Mouse (Mus musculus) MEL-GATA-1-ER (cell line): ENCODE data around the gene Ddhd1.
A peak's percentile ranks its signal among the peaks of the same experiment; 100 is the strongest.

Source experiments
- DNase-seq: peaks from one replicate; pipeline ENCODE4 v3.0.0-alpha.2; 2012; ENCODE audit warnings: low read depth; ENCODE audit errors: extremely low read depth

Gene Ddhd1

DNA sequence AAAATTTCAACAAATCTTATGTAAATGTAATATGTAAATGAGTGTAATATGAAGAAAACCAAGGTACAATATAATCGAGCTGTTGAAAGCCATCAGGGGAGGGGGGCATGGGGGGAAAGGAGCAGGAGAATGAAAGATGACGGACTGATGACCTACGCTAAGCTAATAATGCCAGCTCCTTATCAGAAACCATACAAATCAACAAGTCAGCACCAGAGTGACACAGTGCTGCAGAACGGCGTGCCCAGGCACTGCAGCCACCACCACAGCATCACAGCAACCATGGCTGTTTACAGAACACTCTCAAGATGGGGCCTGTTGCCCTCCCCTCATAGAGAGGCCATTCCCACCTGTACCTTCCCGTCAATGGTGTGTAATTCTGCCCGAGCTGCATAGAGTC, 10.8 kb downstream of the Ddhd1 start:
- no peak for DNase-seq

DNA sequence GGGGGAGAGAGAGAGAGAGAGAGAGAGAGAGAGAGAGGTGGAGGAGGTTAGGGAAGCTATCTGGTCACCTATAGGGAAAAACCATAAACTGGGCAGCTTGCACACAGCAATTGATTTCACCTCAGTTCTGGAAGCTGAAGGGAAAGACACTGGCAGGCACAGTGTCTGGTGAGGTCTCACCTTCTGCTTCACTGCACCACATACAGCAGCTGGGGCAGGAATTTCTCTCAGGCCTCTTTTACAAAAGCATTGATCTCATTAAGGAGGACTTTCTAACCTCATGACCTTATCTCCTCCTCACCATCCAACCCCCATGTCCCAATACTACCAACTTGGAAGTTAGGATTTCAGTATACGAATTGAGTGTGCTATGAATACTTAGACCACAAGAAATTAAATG, 13.2 kb downstream of the Ddhd1 start:
- DNase-seq, result no peak

DNA sequence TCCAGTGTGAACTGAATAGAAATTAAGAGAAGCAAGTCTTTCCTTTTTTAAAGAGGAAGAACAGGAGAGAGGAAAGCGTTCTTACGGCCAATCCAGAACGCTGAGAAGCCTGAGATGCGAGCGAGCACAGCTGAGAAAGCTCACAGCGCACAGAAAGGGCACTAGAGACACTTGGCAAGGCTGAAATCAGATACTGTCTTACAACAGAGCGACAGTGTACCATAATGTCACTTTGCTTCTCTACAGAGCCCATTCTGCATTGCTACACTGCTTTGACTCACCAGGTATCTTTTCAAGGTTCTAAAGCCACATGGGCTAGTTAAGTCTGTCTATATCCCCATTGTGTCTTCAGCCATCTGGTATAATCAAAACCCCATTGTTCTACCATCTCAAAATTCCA, 13.7 kb downstream of the Ddhd1 start:
- DNase-seq, result no peak

DNA sequence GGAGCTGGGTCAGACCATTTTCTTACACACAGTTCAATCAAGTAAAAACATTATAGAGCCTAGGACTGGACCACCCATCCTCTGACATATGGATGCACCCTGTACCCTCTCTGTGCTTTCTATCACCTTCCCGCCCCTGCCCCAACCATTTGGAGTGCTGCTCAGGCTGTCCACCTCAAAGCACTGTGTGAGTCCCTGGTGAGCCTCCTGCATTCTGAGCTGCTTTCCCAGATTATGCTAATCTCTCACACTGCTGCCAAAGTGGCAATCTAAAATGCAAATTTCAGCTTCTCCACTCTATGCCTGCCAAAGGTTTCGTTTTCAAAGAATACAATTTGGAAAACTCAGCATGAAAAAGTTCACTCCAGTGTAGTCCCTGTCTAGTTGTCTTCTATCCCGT, 14.5 kb downstream of the Ddhd1 start:
- no peak for DNase-seq

DNA sequence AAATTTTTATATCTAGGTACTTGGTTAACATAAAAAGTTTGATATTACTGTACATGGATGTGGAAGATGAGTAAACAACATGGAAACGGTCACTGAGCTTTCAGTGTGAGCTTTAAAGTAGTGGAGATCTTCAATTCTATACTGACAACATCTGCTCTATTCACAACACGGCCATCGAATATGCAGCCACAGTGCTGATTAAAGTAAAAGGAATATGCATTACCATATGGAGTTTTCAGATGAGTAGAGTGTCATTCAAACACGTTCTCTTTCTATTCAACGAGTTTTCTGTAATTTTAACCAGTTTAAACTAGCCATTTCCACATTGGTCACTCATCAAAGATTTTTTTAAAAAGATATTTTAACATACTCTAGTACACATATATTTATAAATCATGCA, 15.1 kb downstream of the Ddhd1 start:
- DNase-seq, result no peak

DNA sequence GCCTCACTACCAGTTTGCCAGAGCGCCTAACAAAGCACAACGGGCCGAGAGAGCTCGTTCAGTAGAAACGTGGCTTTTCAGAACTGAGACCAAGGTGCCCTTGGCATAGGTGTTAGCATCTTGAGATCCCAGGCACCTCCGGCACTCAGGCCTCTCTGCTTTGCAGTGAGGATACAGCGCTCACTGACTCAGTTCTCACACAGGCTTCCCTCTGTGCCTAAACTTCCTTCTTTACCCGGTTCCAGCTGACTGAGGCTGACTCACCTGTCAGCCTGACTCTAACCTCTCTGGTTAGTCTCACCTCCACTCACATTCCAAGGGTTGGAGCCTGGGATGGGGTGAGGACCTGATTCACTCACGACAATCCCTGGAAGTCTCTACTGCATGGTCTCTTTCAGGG, 15.7 kb downstream of the Ddhd1 start:
- DNase-seq, result no peak

DNA sequence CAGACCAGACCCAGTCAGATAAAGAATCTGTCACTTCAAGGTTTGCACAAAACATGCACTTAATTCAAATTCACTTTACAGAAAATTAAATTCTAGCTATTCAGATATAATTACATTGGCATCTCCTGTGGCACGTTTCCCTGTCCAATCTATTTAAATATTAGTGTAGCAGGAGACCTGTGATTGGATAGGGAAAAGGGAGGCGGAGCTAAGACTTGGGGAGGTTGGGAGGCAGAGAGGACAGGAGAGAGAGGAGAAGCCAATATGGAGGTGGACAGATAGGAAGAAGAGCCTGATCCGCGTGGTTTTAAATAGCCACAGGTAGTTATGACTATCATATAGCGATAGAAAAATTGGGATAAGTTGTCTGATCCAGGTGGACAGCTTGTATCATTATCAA, 19.2 kb downstream of the Ddhd1 start:
- DNase-seq, result no peak

DNA sequence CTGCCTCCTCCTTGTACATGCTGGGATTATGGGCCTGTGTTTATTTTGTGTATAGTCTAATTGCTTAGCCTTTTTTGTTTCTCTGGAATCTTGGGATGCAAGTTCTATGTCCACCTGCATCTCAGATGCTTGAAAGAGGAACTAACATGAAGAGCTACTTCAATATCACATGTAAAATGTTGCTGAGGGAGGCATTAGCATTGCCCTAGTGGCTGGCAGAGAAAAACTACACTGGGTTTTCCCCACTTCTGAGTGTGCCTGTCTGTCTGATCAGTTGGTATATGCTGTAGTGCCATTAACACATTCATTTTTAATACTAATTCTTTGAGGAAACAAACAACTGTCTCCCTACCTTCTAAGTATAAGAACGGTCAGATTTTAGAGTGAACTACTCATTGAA, 22.4 kb downstream of the Ddhd1 start:
- no peak for DNase-seq

DNA sequence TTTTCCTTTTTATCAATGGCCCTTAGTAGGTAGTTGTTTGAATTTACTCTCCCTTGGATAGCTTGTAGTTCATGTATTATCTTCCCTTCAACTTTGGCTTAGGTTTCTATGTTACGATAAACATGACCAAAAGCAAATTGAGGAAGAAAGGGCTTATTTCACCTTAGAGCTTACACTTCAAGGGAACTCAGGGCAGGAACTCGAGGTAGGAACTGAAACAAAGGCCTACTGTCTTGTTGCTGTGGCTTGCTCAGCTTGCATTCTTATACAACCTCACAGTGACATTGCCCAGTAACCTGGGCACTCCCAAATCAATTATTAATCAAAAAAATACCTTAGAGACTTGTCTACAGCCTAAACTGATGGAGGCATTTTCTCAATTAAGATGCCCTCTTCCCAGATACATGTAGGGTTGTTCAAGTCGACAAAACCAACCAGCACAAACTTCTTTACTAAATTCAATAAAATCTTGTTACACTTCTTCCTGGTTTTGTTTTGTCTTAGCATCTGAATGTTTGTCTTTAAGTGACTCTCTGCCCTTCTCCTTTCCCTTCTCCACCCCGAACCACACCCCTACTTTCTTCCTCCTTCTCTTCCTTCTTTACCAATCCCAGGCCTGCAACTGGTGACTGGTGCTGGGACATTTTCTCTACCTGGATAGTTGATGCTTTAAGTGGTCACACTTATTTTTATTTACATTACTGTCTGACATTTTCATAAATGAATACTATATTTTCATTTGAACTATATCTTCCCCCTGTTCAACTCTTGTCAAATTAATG, 25.0 kb downstream of the Ddhd1 start:
- DNase-seq, result no peak

DNA sequence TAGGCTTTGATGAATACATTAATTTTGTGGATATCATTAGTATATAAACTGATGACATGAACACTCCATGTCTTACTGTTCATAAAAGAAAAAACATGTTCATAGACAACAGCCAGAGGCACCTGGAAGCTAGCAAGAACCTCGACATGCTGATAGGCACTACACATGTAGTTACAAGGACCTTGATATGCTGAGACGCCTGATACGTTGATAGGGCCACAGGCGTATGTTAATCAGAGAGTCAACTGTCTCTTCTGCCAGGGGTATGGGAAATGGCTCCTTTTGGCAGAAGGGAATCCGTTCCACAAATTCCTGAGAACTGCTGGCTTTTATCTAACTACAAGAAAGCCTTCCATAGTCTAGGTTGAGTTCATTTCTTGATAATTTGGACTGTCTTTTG, 27.4 kb downstream of the Ddhd1 start:
- no peak for DNase-seq

DNA sequence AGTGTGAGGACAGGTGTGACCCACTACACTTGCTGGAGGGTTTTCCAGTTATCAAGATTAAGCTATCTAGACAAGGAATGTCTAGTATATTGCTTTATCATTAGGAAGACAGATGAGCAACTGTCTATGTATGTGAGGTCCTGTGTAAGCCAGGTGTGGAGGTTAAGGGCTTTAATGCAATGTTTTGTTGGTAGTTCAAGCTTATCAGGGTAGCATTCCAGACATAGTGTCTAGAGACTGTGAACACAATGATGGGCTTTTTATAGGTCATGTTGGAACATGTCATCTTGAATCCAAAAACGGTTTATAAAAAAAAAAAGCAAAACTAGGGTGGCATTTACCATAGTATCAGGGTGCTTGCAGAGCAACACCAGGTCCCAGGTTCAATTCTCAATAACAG, 28.0 kb downstream of the Ddhd1 start:
- no peak for DNase-seq

DNA sequence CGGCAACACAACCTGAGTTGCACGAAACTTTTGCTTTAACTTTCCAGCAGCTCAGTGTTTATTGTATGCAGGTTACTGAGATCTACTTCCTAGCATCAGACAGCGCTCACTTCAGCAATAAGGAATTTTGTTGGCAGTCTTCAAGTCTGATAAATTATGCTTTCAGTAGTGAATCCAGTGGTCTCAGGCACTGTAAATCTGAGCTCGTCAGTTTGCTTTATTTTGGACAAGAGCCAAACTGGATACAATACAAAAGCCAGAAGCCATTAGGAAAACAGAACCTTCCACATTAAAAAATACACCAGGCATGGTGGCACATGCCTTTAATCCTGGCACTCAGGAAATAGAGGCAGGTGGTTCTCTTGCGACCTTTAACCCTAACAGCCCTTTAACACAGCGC, 39.6 kb downstream of the Ddhd1 start:
- no peak for DNase-seq

DNA sequence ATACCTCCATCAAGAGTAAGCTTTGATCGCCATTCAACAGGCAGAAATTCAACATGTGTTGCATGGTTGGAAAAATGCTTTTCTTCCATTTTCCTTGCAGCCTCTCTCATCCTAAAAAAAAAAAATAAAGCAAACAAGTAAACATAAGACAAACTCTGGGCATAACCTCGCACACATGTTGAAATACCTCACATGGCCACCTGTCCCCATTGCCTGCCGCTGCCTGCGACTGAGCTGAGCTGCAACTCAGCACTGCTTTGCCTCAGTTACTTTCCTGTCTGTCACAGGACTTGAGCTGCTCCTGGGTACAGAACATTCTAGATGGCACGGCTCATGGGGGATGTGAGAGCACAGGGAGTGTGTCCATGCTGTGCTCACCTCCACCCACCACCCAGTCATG, 41.4 kb downstream of the Ddhd1 start:
- DNase-seq, result no peak

DNA sequence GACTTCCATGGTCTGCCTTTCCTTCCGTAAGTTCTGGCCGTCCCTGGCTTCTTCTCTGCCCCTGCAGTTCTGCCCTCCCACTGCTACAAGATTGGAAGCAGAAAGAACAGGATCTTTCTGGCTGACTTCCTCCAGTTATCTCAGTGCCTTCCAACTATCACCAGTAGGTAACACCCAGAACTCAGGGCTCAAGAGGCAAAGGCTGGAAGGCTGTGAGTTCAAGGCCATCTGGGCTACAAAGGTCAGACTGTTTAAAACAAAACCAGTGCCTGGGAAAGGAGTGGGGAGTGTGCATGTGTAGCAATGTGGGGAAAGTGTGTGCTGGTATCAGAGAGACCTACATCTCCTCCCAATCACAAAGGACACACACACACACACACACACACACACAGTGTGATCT, 42.2 kb downstream of the Ddhd1 start:
- no peak for DNase-seq

DNA sequence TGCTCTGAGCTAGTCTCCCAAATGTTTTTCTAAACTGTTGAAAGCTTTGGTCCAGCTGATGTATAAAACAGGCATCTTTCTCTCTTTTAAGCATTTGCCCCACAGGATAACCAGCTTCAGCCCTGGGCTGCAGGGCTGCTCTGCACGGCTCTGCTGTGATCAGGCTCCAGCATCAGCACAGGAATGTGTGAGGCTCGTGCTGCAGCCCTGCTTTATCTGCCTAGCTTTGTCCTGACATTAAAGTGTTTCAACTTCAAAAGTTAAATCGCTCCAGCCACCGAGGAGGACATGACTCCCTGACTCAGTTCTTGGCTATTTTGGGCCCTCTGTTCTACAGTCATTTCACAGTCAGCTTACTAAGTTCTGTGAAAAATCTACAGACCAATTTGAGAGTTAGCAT, 43.1 kb downstream of the Ddhd1 start:
- no peak for DNase-seq

DNA sequence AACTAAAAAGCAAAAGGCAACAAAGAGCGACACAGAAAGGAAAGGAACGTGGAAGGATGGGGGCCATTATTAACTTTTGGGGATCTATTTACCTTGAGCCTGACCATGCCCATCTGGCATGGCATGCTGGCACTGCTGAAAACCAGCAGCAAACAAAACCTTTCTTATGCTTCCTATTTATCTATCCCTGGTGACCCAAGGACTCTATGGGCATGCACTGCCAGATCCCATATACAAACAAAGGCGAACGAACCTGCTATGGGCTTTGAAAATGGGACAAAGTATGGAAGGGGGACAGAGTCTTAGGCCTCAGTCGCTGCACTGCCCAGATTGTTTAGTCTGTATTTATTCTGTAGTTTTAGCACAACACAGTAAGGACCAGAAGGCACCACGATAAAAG, 43.5 kb downstream of the Ddhd1 start:
- no peak for DNase-seq

DNA sequence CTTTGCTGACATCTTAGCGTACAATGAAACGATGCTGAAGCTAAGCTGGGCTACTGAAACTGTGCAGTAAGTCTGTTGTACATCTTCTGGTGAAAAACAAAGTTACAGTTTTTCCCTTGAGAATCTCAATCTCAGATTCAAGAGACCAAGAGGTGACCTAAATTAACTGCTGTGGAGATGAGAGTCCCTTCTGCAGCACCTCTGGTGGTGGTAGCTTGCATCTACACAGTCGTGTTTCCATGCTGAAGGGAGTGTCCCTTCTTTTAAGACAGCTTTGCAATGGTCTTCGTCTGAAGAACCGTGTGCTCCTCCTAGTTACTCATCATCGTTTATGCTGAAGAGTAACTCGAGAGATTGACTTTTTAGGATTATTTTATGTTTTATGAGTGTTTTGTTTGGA, 46.3 kb downstream of the Ddhd1 start:
- no peak for DNase-seq

DNA sequence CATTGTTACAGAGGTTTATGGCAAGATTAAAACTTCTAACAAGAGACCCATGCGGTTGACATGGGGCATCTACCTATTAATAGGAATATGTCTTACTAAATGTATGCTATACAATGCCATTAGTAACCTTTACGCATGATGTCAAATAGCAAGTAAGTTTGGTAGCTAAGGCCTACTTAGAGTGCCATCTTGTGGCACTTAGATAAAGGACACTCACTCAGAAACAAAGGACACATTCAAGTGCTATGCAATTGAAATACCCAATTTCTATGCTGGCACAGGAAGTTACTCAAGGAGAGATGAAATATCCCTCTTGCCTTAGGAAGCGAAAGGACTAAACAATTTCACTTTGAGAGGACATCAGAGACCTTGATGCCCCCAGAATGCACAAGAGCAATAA, 55.9 kb downstream of the Ddhd1 start:
- peak; percentile 15 for DNase-seq

DNA sequence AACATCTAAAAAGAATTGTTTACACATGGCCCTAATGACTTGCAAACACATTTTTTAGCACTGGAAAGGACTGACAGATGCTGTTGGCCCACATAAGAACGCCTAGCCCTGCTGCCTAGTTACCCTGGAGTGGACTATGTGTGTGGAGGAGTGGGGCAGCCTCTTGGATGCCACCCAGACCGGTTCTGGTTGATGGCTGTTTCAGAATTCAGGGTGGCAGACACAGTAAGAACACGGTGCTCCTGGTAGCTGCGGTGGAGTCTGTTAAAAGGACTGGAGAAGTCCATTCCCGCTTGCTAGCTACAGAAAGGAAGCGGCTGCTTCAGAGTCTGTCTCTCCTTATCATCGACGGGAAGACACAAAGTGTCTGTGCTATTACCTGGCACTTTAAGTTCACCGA, 57.4 kb downstream of the Ddhd1 start:
- no peak for DNase-seq

DNA sequence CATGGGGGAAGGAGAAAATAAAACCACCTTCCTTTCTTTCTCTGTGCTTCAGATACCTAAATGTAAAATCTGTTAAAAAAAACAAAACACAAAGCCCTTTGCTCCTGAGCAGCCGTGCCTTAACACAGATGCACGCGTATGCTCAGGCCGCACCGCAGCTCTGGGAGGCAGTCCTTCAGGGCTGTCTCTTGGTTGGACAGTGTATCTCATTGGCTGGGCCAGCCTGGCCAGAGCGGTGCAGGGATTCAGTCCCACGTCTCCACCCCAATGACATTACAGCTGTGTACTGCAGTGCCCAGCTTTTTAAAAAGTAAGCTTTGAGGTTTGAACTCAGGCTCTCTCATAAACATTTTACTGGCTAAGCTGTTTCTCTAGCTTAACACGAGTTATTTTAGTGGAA, 60.1 kb downstream of the Ddhd1 start:
- no peak for DNase-seq

DNA sequence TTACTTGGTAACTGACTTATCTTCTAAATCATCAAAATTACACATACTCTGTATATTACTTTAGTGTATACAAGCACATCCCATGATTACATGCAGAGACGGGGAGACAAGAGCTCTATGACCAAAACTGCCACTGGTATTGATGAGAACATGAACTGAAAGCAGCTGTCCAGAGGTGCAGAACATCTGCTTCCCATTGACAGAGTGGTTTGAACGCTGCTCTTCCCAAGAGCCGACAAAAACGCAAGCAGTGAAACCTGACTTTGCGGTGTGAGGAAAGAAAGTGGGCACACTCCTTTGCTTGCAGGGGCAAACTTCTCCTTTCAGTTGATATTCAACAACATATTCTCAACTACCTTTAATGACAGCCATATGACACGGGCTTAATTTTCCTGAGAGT, 64.7 kb downstream of the Ddhd1 start:
- no peak for DNase-seq

DNA sequence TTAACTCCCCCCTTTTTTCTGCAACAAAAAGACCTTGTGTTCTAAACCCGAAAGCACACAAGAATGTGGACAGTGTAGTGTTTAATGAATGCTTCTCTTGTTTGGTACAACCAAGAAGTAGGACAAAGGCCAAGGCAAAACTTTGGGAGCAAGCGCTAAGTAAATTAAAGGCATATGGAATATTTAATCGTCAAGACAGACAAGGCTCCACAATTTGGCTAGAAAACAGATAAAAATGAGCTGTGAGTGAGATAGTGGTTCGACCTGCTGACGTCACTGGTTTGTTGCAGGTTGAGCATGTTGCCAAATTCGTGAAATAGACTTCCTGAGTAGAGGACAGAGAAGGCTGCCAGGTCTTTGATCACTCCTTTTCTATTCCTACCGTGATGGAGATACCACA, 69.5 kb downstream of the Ddhd1 start:
- DNase-seq, result no peak

DNA sequence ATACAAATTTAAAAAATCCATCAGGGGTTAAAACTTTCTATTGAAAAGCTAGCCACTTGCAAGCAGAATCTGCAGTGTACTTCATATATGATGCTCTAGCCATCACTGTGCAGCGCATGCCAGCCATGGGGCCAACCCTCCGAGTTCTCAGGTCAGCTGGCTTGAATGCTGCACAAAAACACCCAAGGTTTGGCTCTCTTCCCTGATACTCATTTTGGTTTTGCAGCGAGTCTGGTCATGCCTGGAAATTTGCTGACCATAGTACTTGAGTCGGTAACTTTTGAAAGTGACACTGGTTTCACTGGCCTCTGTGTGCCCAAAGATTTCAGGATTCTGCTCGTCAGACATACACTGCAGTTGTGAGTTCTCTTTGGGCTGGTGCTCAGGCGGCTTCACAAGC, 70.4 kb downstream of the Ddhd1 start:
- DNase-seq, result no peak

DNA sequence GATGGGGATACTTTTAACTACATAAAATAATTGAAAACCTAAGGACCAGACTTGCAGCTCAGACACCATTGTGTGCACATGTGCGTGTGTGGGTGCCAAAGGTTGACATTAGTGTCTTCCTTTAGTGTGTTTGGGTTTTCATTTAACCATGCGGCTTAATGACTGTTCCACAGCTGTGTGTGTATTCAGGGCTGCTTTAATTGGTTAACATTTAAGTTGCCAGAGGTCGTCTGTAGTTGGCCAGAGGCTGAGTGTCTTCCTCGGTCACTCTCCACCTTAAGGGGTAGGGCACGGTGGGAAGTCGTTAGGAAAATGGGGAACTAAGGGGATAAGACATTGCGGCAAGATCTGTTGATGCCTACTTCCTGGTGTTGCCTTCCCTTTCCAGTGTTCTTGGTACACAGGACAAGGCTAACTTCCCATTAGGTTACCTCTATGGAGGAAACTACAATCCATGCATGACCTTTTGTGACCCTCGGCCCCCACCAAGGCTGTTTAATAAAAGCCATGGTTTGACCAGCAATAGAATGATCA, 74.4 kb downstream of the Ddhd1 start:
- peak; percentile 21 for DNase-seq
